Mouse (Mus musculus) stomach, embryonic 15.5 days (tissue): ENCODE results near the gene Ces1b. TPM values are rescaled to one million over a fixed set of nuclear protein-coding genes. Genes with fewer than 3 reads are reported as not detected.

Experiments
- ATAC-seq: fragments of 200-750 bp; cut with Nextera tagmentation; 2 replicates; pipeline ENCODE4 v1.8.0; 2017; ENCODE audit warnings: low read depth, moderate number of reproducible peaks, moderate TSS enrichment; ENCODE audit not compliant: insufficient read depth, low FRiP score
- H3K27ac ChIP-seq: fragments of 300-500 bp; sonication (generic); 2 replicates; pipeline ENCODE4 v1.5.1; 2015; ENCODE audit warnings: mild to moderate bottlenecking, inconsistent platforms
- H3K27me3 ChIP-seq: fragments of 300-500 bp; sonication (generic); replicated peaks from 2 replicates; pipeline ENCODE4 v1.6.1; 2015; ENCODE audit warnings: inconsistent platforms
- H3K36me3 ChIP-seq: fragments of 300-500 bp; sonication (generic); 2 replicates; pipeline ENCODE4 v1.6.1; 2015; ENCODE audit warnings: inconsistent platforms
- H3K4me1 ChIP-seq: fragments of 300-500 bp; sonication (generic); 2 replicates; pipeline ENCODE4 v1.6.1; 2015; ENCODE audit warnings: inconsistent platforms
- H3K4me2 ChIP-seq: fragments of 300-500 bp; sonication (generic); 2 replicates; pipeline ENCODE4 v1.6.1; 2015; ENCODE audit warnings: mild to moderate bottlenecking, inconsistent platforms
- H3K4me3 ChIP-seq: fragments of 300-500 bp; sonication (generic); replicated peaks from 2 replicates; pipeline ENCODE4 v1.5.1; 2015; ENCODE audit warnings: inconsistent platforms
- H3K9ac ChIP-seq: fragments of 300-500 bp; sonication (generic); 2 replicates; pipeline ENCODE4 v1.6.1; 2015; ENCODE audit warnings: inconsistent platforms
- H3K9me3 ChIP-seq: fragments of 300-500 bp; sonication (generic); 2 replicates; pipeline ENCODE4 v1.6.1; 2016; ENCODE audit warnings: inconsistent platforms
- WGBS: fragments of 180-500 bp; shearing (Covaris S2); methylation state at CpG from one replicate; pipeline ENCODE4 v1.1.7; 2015; 5-methylcytosine and 5-hydroxymethylcytosine counted together
- polyA plus RNA-seq: library from polyadenylated mRNA; unstranded; fragments of >200 nt; fragmentation: Nextera tagmentation; extraction: Ambion mirVana; gene quantifications from 2 replicates; pipeline ENCODE4 v1.2.1, GENCODE M21; 2015

Gene Ces1b
- 0.15 TPM in 1 of 2 replicates, not detected in the other for polyA plus RNA-seq

DNA sequence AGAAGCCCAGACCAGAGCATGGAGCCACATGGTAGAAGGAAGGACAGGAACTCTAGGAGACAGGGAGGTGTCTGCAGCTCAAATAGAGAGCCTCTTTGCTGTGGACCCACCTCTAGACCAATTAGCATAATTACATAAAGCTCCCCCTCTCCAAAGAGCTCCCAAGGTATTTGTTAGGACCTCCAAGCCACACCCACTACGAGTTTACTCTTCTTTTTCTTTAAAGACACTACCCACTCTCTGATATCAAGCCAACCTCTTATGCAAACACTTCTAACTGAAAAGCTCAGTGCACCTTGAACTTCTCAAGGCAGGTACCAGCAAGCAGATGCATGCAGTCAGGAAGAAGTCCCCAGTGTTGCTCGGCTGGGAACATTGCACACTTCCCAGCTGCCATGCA lies at the start of gene Ces1b:
TSS of gene Ces1b (minus strand) at position 131 of the 400 bp plus-strand sequence.
- Histone ChIP-seq H3K9me3 (no peaks in the 10 kb centered on the region), H3K4me1 (no peaks in the 10 kb centered on the region), H3K4me3 (no peak within 1 kb of the TSS), H3K27me3 (no peaks in the 10 kb centered on the region), H3K36me3 (no peaks in the 10 kb centered on the region), H3K27ac (no peak within 1 kb of the TSS), H3K9ac (no peak within 1 kb of the TSS), H3K4me2 (no peak within 1 kb of the TSS)
- WGBS = 47% methylated on average over 2 of the region's 2 CpGs
- peak; percentile 72 for ATAC-seq

DNA sequence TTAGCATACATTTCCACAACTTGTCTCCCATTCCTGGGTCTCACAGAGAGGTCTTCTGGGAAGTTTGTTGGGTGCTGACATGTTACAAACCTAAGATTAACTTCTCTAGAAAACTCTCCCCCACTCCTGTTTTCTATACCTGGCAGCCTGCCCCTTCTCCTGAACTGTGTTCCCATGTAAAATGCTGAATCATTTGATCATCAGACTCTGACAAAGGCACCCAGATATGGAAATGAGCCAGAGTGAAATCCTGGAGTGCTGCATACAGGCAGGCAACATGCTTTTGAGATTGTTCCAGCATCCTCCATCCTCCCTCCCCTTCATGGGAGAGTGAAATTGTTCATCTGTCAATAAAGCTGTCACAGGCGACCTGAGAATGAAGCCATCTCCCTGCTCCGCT lies 46.7 kb upstream of the Ces1b start:
- Histone ChIP-seq H3K4me3 (no peak overlapping the region), H3K9ac (no peak overlapping the region), H3K27ac (no peak overlapping the region), H3K36me3 (no peaks in the 10 kb centered on the region), H3K27me3 (no peaks in the 10 kb centered on the region), H3K4me1 (no peaks in the 10 kb centered on the region), H3K4me2 (no peak overlapping the region), H3K9me3 (no peaks in the 10 kb centered on the region)
- ATAC-seq = no peak
- 78% methylated on average over 2 of the region's 2 CpGs for WGBS

DNA sequence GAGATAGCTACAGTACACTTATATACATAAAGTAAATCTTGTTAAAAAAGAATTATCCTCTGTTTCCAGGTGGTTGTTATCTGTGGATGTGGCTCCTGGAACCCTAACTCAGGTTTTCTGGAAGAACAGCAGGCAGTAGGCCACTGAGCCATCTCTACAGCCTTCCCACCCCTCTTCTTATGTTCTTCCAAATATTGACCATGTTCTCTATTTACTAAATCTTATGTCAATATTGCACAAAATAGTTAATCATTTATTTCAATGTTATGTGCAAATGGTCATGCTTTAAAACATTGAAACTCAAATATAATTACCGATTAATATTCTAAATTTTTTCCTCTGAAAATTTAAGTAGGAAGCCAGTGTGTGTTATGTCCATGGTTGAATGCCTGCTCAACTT lies 42.2 kb upstream of the Ces1b start:
- Histone ChIP-seq H3K9ac (no peak overlapping the region), H3K4me3 (no peak overlapping the region), H3K9me3 (no peaks in the 10 kb centered on the region), H3K4me1 (no peaks in the 10 kb centered on the region), H3K4me2 (no peak overlapping the region), H3K27me3 (no peaks in the 10 kb centered on the region), H3K36me3 (no peaks in the 10 kb centered on the region), H3K27ac (no peak overlapping the region)
- ATAC-seq = no peak
- WGBS = 92% methylated on average over 1 of the region's 1 CpGs

DNA sequence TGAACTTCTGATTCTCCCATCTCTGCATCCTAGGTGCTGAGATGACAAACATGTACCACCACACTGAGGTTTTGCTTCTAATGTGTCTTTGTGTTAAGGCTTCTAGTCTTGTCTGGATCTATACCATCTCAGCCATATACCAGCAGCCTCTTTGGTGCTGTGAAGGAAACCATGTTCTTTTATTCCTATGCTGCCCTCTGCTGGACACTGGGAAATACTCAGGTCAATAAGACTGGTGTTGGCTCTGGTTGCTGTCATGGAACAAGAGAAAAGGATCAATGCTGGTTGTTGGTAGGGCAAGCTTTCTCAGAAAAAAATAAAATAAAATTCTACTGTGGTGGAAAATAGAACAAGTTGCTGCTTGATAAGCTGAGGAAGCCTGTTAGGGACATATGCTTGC lies 15.6 kb upstream of the Ces1b start:
- Histone ChIP-seq H3K4me3 (no peak overlapping the region), H3K27me3 (no peaks in the 10 kb centered on the region), H3K4me2 (no peak overlapping the region), H3K4me1 (no peaks in the 10 kb centered on the region), H3K9me3 (no peaks in the 10 kb centered on the region), H3K27ac (no peak overlapping the region), H3K36me3 (no peaks in the 10 kb centered on the region), H3K9ac (no peak overlapping the region)
- ATAC-seq = no peak

DNA sequence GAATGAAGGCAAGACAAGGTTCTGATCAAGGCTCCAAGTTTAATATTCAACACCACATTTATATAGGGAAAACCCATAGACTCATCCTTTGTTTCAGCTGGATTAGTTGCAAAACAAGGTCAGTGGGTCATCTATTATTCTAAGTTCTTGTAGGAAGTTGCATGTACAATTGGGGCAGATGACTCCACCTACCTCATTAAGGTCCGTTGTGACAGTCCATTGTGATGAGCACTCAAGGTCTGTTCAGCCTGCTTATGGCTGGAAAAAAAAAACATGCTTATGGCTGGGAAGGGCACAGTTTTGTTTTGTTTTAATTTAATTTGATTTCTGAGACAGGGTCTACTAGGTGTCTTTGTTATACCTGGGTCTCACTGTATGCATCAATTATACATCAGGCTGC lies 11.5 kb upstream of the Ces1b start:
- 56% methylated on average over 1 of the region's 1 CpGs for WGBS
- H3K4me1 ChIP-seq = 0 out of 2 replicates have a peak, but pooled peaks cover 3% of the 10 kb centered on the region
- no peak overlapping the region for H3K4me3 ChIP-seq
- H3K27me3 ChIP-seq = no peaks in the 10 kb centered on the region
- H3K4me2 ChIP-seq = no peak overlapping the region
- no peaks in the 10 kb centered on the region for H3K9me3 ChIP-seq
- no peak for ATAC-seq
- no peaks in the 10 kb centered on the region for H3K36me3 ChIP-seq
- H3K27ac ChIP-seq = no peak overlapping the region
- no peak overlapping the region for H3K9ac ChIP-seq

DNA sequence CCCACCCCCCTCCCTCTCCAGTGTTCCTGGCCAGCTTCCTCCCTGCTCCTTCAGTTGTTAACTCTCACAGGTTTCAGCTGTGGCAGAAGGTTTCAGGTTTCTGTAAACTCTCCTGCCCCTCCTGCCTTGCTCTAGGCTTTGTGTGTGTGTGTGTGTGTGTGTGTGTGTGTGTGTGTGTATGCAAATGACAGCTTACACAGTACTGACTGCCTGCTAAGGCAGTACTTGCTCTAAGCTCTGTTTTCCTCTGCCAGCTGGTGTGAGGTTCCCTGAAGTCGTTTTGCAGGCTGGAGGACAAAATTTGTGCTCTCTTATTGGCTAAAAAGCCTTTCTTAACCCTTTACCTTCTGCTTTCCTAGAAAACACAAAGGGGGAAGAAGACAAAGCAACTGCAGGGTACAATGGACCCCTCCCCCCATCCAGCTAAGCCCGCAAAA lies 8.9 kb upstream of the Ces1b start:
- Histone ChIP-seq H3K9ac (no peak overlapping the region), H3K9me3 (no peaks in the 10 kb centered on the region), H3K27me3 (no peaks in the 10 kb centered on the region), H3K4me2 (0 out of 2 replicates have a peak overlapping the region, but pooled peaks have one; percentile 10), H3K27ac (no peak overlapping the region), H3K36me3 (no peaks in the 10 kb centered on the region), H3K4me3 (no peak overlapping the region), H3K4me1 (0 out of 2 replicates have a peak, but pooled peaks cover 3% of the 10 kb centered on the region)
- ATAC-seq = peak; percentile 73; the same call in 1 of the 2 replicates
- WGBS = 3% methylated on average over 2 of the region's 2 CpGs

GRCm38 (mm10) chr8:93088193-93088592 lies 8.4 kb upstream of the Ces1b start:
- Histone ChIP-seq H3K27me3 (no peaks in the 10 kb centered on the region), H3K9ac (no peak overlapping the region), H3K4me3 (no peak overlapping the region), H3K4me2 (peak overlapping the region; percentile 10; the same call in 1 of the 2 replicates), H3K27ac (no peak overlapping the region), H3K4me1 (0 out of 2 replicates have a peak, but pooled peaks cover 3% of the 10 kb centered on the region), H3K36me3 (no peaks in the 10 kb centered on the region), H3K9me3 (no peaks in the 10 kb centered on the region)
- ATAC-seq = no peak
- 14% methylated on average over 7 of the region's 7 CpGs for WGBS

GRCm38 (mm10) chr8:93075251-93075650 lies 4.6 kb downstream of the Ces1b start:
- H3K36me3 ChIP-seq = no peaks in the 10 kb centered on the region
- no peaks in the 10 kb centered on the region for H3K4me1 ChIP-seq
- no peaks in the 10 kb centered on the region for H3K27me3 ChIP-seq
- WGBS = 89% methylated on average over 4 of the region's 4 CpGs
- no peak overlapping the region for H3K9ac ChIP-seq
- H3K4me2 ChIP-seq = no peak overlapping the region
- ATAC-seq = no peak
- H3K4me3 ChIP-seq = no peak overlapping the region
- H3K27ac ChIP-seq = no peak overlapping the region
- no peaks in the 10 kb centered on the region for H3K9me3 ChIP-seq

GRCm38 (mm10) chr8:93063416-93064117 lies 16.2 kb downstream of the Ces1b start:
- WGBS = 50% methylated on average over 3 of the region's 3 CpGs
- no peak for ATAC-seq
- no peaks in the 10 kb centered on the region for H3K27me3 ChIP-seq
- H3K36me3 ChIP-seq = no peaks in the 10 kb centered on the region
- no peaks in the 10 kb centered on the region for H3K9me3 ChIP-seq
- no peak overlapping the region for H3K4me2 ChIP-seq
- H3K4me3 ChIP-seq = no peak overlapping the region
- H3K4me1 ChIP-seq = no peaks in the 10 kb centered on the region
- H3K27ac ChIP-seq = no peak overlapping the region
- no peak overlapping the region for H3K9ac ChIP-seq

- H3K27ac ChIP-seq = no peak overlapping the region
- H3K27me3 ChIP-seq = no peaks in the 10 kb centered on the region
- no peak for ATAC-seq
- H3K9me3 ChIP-seq = no peaks in the 10 kb centered on the region
- no peak overlapping the region for H3K9ac ChIP-seq
- WGBS = 8% methylated on average over 2 of the region's 2 CpGs
- H3K4me3 ChIP-seq = no peak overlapping the region
- no peaks in the 10 kb centered on the region for H3K36me3 ChIP-seq
- no peak overlapping the region for H3K4me2 ChIP-seq
- H3K4me1 ChIP-seq = no peaks in the 10 kb centered on the region
These were observed 20.6 kb downstream of the Ces1b start for GRCm38 (mm10) chr8:93059185-93059584.

DNA sequence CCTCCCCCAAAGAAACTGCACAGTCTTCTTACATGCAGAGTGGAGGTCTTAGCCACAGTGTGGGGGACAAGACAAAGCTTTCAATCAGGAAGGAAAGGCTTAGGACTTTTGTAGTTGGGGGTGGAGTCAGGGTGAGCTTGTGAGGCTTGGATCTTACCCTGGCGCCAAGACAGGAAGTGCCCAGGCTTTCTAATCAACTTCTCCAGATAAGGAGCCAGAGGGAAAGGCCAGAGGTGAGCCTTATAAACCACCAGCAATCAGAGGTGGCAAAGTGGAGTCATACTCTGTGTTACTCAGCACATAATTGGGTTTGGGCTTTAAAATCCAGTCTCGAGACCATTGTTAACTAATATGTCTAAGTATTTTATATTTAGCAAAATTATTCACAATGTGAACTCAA lies 24.6 kb downstream of the Ces1b start:
- no peaks in the 10 kb centered on the region for H3K36me3 ChIP-seq
- no peaks in the 10 kb centered on the region for H3K27me3 ChIP-seq
- H3K27ac ChIP-seq = no peak overlapping the region
- no peak overlapping the region for H3K4me2 ChIP-seq
- H3K9me3 ChIP-seq = no peaks in the 10 kb centered on the region
- H3K4me3 ChIP-seq = no peak overlapping the region
- H3K4me1 ChIP-seq = no peaks in the 10 kb centered on the region
- 29% methylated on average over 2 of the region's 2 CpGs for WGBS
- no peak overlapping the region for H3K9ac ChIP-seq
- ATAC-seq = no peak

GRCm38 (mm10) chr8:93048510-93049416 lies 31.1 kb downstream of the Ces1b start:
- Histone ChIP-seq H3K36me3 (no peaks in the 10 kb centered on the region), H3K9ac (no peak overlapping the region), H3K27me3 (no peaks in the 10 kb centered on the region), H3K27ac (no peak overlapping the region), H3K4me2 (no peak overlapping the region), H3K9me3 (no peaks in the 10 kb centered on the region), H3K4me3 (no peak overlapping the region), H3K4me1 (no peaks in the 10 kb centered on the region)
- no peak for ATAC-seq
- WGBS = 45% methylated on average over 4 of the region's 4 CpGs
